Mouse (Mus musculus) ZHBTc4 (cell line): ENCODE measurements around the gene Nbr1.
"Not testable (repeated sequence)": the region's sequence is repeated elsewhere in the genome, so short reads cannot be mapped to it uniquely, and the experiment has no call there.

Experiments used
- DNase-seq: peaks from one replicate; pipeline ENCODE4 v3.0.0-alpha.2; 2011; ENCODE audit warnings: low read depth, low spot score

The Nbr1 gene

DNA sequence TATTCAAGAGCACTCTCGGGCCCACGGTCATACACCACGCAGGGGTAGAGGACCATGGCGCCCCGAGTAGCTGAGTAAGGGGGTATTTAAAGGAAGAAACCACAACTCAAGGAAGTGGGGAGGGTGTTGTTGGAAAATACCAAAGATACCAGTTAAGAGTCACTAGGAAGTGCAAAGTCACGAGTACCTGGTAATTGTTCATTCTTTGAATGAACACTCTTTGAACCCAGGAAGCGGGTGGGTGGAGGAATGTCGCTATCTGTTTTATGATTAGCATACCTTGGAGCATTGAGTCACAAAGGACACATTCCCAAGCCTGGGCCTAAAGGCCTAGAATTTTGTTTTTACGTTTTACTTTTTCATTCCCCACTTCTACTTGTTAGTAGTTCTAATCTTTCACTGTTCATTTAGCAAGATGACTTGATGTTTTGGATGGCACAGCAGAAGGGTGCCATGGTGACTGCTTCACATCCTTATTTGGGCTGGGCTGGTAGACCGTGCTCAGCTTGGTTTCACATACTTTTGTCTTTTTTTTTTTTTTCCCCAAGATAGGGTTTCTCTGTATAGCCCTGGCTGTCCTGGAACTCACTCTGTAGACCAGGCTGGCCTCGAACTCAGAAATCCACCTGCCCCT, 68.2 kb downstream of the Nbr1 start:
- DNase-seq, result peak; percentile 55

DNA sequence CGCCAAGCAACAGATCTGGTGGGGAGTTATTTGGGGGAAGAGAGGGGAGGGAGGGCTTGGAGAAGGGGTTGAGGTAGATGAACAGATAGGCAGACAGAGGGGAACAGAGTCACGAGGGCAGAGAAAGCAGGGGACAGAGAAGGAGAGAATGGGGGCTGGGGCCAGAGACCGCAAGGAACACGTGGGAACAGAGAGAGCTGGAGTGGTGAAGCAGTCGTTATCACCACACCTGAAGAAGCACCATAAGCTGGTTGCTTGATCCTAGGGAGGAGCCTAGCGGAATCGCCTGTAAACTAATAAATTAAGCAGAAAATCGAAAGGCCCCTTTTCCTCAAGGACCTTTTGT, 74.7 kb downstream of the Nbr1 start:
- DNase-seq, result no peak

DNA sequence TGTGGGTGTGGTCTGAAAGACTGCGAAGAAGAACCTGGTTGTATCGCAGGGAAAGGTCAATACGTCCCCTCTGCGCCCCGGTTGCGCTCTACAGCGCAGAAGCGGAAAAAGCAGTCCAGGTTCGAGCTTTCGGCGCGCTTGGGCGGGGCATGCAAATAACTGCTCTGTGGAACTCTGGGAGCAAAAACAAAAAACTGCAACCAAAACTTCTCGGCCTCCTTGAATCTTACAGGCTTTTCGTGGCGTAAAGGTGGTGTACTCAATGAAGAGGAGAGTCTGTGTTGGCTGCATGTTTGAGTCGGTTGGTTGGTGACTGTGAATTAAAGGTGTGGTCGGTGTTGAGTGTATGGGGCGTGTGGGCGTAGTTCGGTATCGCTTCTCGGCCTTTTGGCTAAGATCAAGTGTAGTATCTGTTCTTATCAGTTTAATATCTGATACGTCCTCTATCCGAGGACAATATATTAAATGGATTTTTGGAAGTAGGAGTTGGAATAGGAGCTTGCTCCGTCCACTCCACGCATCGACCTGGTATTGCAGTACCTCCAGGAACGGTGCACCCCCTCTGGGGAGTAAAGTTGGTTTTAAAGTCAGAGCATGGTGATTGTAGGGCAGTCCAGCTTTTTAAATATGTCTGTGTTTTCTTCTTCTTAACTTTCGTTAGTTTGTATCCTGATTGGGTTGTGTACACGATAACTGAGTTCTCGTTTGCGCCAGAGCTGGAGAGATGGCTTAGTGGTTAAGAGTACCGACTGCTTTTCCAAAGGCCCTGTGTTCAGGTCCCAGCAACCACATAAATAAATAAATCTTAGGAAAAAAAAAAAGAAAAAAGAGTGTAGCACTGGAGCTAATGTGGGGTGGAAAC, 75.3 kb downstream of the Nbr1 start, which contains the start of gene Rdm1:
Gene Rdm1 (plus strand): TSS at position 201 of the 862 bp plus-strand sequence.
- DNase-seq, result peak; percentile 98

DNA sequence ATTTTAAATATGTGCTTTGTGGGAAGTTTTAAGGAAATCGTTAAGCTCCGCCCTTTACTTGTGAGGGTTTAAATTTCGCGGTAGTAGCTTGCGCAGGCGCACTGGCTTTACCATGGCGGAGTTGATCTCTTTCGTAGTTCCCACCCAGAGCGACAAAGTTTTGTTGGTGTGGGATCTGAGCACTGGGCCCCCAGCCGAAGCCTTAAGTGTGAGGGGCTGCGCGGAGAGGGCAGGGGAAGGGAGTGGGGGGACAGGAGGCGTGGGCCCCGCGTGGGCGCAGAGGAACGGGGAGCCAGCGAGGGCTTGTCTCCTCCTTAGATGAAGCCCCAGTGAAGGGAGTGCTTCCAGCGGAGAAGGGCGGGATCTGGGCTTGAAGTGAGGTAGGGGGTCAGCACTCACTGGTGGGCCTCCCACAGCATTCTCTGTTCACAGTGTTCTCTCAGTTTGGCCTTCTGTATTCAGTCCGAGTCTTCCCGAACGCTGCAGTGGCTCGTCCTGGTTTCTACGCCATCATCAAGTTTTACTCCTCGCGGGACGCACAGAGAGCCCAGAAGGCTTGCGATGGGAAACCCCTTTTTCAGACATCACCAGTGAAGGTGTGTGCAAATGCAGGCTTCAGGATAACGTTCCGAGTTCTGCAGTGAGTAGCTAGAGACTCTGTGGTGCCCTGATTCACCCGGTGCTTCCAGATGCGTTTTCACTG, 76.1 kb downstream of the Nbr1 start:
- DNase-seq, result peak; percentile 94

DNA sequence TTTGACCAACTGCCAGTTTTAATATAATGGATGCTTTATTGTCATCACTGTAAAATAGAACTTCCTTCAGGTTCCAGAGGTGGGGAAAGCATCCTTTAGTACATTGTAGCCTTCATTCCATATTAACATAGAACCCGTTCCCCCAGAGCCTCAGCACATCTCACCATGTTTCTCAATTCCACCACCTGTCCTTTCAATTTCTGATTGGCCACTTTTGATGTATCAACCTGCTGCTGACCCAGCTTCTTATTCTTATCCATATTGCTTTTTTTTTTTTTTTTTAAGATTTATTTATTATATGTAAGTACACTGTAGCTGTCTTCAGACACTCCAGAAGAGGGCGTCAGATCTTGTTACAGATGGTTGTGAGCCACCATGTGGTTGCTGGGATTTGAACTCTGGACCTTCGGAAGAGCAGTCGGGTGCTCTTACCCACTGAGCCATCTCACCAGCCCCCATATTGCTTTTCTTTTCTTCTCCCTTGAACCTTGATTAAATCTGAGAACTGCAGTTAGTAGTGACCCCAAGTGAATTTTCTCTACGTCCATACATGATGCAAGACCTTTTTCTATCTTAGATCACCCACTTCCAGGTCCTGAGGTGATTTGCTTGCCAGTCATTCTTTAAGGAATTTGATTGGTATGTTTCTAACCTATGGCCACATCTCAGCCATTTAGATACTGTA, 76.9 kb downstream of the Nbr1 start:
- DNase-seq, result not testable (repeated sequence)
